Mouse (Mus musculus) lung, adult 2 months (tissue): ENCODE data around the gene Tmc5. TPM values are rescaled to one million over a fixed set of nuclear protein-coding genes. Genes with fewer than 3 reads are reported as not detected.
A peak's percentile ranks its signal among the peaks of the same experiment; 100 is the strongest.

Experiments
- DNase-seq: peaks from one replicate; pipeline ENCODE4 v3.0.0; 2022
- H3K4me1 ChIP-seq: fragments of 200-500 bp; 2 replicates; pipeline ENCODE4 v1.6.1; 2011; ENCODE audit warnings: low read length; ENCODE audit not compliant: control insufficient read depth, insufficient read depth
- H3K4me3 ChIP-seq: fragments of 200-500 bp; replicated peaks from 2 replicates; pipeline ENCODE3; 2011; ENCODE audit warnings: low read depth, mild to moderate bottlenecking, control low read depth, low read length; ENCODE audit errors: extremely low read depth
- CTCF ChIP-seq: fragments of 200-500 bp; IDR thresholded peaks from 2 replicates; pipeline ENCODE4 v1.5.1; 2011; ENCODE audit warnings: mild to moderate bottlenecking, low read length, control low read depth; ENCODE audit not compliant: insufficient read depth
- POLR2A ChIP-seq: fragments of 200-500 bp; IDR thresholded peaks from 2 replicates; pipeline ENCODE4 v1.6.1; 2011; ENCODE audit warnings: low read depth, mild to moderate bottlenecking, control low read depth, low read length, borderline replicate concordance; ENCODE audit errors: extremely low read depth
- WGBS: fragments of 180-500 bp; shearing (Covaris S2); methylation state at CpG from one replicate; pipeline ENCODE4 v1.1.7; 2018; 5-methylcytosine and 5-hydroxymethylcytosine counted together
- polyA plus RNA-seq: library from polyadenylated mRNA; depleted of rRNA; stranded (reverse); fragments of >200 nt; gene quantifications from 2 replicates; pipeline ENCODE4 v1.2.3, GENCODE M21; 2012; rRNA removed

The Tmc5 gene
- 0.57 and 1.1 TPM in 2 replicates for polyA plus RNA-seq

DNA sequence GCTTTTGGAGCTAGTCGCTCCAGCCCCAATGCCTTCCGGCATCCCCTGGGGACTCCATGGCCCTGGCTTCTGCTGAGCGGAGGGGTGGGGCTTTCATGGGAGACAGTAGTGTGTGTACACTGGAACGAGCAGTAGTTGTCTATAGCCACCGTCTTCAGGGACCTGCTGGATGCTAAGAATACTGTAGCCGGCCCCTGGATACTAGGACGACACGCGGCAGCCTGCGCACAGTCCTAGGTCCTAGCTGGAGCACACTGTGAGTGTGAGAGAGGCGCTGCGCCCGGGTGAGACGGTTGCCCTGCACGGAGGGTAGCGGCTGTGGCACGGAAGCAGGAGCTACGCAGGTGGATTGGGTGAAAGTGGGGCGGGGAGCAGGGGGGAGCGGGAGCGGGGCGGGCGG is at the start of gene Tmc5:
Gene Tmc5 (plus strand): TSS at position 97 of the 400 bp plus-strand sequence.
- no peak within 1 kb of the TSS for H3K4me3 ChIP-seq
- WGBS = 7% methylated on average over 23 of the region's 23 CpGs
- DNase-seq = peak; percentile 23
- no peaks in the 10 kb centered on the region for H3K4me1 ChIP-seq
- no peak for TF ChIP-seq POLR2A

DNA sequence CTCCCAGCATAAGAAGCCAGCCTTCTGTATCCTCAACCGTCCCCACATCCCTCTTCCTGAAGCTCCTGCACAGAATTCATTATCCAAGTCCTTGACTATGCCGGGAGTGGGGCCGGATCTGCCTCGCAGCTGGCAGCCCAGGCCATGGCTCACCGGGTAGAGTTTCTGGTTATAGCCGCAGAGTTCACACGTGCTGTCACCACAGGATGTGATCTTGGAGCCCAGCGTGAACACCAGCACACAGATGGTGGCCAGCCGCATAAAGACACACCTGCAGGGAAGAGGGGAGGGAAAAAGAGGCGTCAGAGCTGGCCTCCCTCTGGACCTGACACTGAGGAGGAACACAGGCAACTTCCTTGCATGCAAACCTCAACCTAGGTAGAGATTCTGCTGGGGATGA is 49.6 kb upstream of the Tmc5 start:
- TF ChIP-seq CTCF (no peak), POLR2A (no peak)
- Histone ChIP-seq H3K4me1 (no peaks in the 10 kb centered on the region), H3K4me3 (no peak overlapping the region)
- DNase-seq = no peak
- WGBS = 72% methylated on average over 10 of the region's 10 CpGs

- no peak for TF ChIP-seq POLR2A
- TF ChIP-seq CTCF = no peak
- WGBS = 71% methylated on average over 4 of the region's 4 CpGs
- Histone ChIP-seq H3K4me1 (no peaks in the 10 kb centered on the region), H3K4me3 (no peak overlapping the region)
- peak; percentile 45 for DNase-seq
These were observed 43.2 kb upstream of the Tmc5 start for GRCm38 (mm10) chr7:118553881-118554280.

GRCm38 (mm10) chr7:118554290-118554689 is 42.8 kb upstream of the Tmc5 start:
- WGBS = 82% methylated on average over 2 of the region's 2 CpGs
- Histone ChIP-seq H3K4me3 (no peak overlapping the region), H3K4me1 (no peaks in the 10 kb centered on the region)
- no peak for DNase-seq
- no peak for TF ChIP-seq POLR2A
- no peak for TF ChIP-seq CTCF

- WGBS = 91% methylated on average over 6 of the region's 6 CpGs
- no peaks in the 10 kb centered on the region for H3K4me1 ChIP-seq
- TF ChIP-seq POLR2A (no peak), CTCF (no peak)
- no peak overlapping the region for H3K4me3 ChIP-seq
- DNase-seq = no peak
These were observed 28.0 kb upstream of the Tmc5 start for GRCm38 (mm10) chr7:118569121-118569543.

- Histone ChIP-seq H3K4me3 (no peak overlapping the region), H3K4me1 (no peaks in the 10 kb centered on the region)
- 62% methylated on average over 5 of the region's 5 CpGs for WGBS
- TF ChIP-seq CTCF (no peak), POLR2A (no peak)
- DNase-seq = no peak
These were observed 25.7 kb upstream of the Tmc5 start for GRCm38 (mm10) chr7:118571350-118571749.

DNA sequence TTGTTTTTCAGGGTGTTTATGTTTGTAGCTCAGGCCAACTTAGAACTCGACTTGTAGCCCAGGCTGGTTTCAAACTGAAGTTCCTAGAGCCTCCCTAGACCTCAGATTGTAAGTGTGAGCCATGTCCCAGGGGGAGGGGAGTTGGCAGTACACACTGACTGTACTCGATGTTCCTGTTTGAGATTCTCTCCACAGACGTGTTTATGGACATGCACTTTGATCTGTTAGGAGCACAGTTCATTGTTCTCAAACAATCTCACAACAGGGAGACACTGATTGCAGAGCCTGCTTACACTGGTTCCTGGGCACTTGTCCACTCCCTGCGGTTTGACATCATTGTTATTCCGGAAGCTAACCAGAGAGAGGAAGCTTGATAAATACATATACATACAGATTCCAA is 25.1 kb upstream of the Tmc5 start:
- no peak for DNase-seq
- H3K4me3 ChIP-seq = no peak overlapping the region
- TF ChIP-seq POLR2A = no peak
- TF ChIP-seq CTCF = no peak
- no peaks in the 10 kb centered on the region for H3K4me1 ChIP-seq
- WGBS = 40% methylated on average over 5 of the region's 5 CpGs

DNA sequence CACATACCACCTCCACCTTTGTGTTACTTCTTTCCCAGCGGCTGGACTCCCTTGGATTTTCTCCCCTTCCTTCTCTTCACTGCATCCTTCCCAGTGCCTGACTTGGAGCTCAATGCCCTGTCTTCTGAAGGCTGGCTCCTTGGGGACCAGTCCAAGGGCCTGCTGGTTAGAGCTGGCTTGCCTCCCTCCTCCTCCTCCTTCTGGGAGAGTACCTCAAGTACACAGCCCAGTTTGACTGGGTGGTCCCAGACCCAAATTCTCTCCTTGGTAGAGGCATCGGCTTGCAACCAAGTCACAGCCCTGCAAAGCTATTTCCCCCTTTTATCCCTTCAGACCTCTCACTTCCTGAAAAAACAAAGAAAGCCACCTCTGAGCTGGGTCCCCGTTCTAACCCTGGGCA is 18.8 kb upstream of the Tmc5 start:
- no peak for DNase-seq
- no peaks in the 10 kb centered on the region for H3K4me1 ChIP-seq
- no peak overlapping the region for H3K4me3 ChIP-seq
- 50% methylated on average over 3 of the region's 3 CpGs for WGBS
- TF ChIP-seq POLR2A (no peak), CTCF (no peak)

DNA sequence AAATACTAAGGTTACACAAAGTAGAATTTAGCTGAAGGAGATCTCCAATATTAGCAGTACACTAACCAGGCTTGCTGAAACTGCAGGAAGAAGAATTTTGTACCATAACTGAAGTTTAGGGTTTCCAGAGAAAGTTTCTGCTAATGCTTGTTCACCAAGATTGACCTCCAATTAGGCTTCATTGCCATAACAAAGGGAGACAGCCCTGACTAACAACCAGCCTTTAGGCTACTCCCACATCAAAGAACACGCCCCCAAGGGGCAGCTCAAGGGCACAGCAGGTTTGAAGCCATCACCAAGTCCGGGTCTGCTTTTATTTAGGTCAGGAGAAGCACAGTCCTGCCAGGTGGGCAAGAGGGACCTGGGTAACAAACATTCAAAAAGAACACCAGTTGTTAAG is 17.2 kb upstream of the Tmc5 start:
- 74% methylated on average over 2 of the region's 2 CpGs for WGBS
- DNase-seq = no peak
- TF ChIP-seq CTCF (no peak), POLR2A (no peak)
- Histone ChIP-seq H3K4me3 (no peak overlapping the region), H3K4me1 (no peaks in the 10 kb centered on the region)

- DNase-seq = no peak
- 22% methylated on average over 7 of the region's 7 CpGs for WGBS
- Histone ChIP-seq H3K4me1 (no peaks in the 10 kb centered on the region), H3K4me3 (peak overlapping the region; percentile 56)
- no peak for TF ChIP-seq CTCF
- no peak for TF ChIP-seq POLR2A
These were observed 13.3 kb upstream of the Tmc5 start for GRCm38 (mm10) chr7:118583821-118584220.
